Mouse (Mus musculus) Patski (cell line): ENCODE results near the gene Rxfp4. TPM values are rescaled to one million over a fixed set of nuclear protein-coding genes. Genes with fewer than 3 reads are reported as not detected.

Source experiments
- ATAC-seq: fragments of 100-300 bp; one replicate; pipeline ENCODE4 v1.8.0; 2021
- CTCF ChIA-PET: fragments of 350-600 bp; sonication (Branson Sonifier 250); formaldehyde crosslinking; loops from one replicate; lab custom pipeline; 2022; ENCODE audit warnings: inconsistent platforms; lab: Charles Lee
- POLR2A ChIA-PET: fragments of 350-600 bp; sonication (Branson Sonifier 250); formaldehyde crosslinking; loops from one replicate; lab custom pipeline; 2022; ENCODE audit warnings: antibody characterized with exemption, inconsistent platforms; lab: Charles Lee
- DNase-seq: peaks from one replicate; pipeline ENCODE4 v3.0.0-alpha.2; 2011; ENCODE audit warnings: low read depth, low spot score
- H3K27me3 ChIP-seq: fragments of 371-371 bp; one replicate; pipeline ENCODE4 v1.5.1; 2021
- CTCF ChIP-seq: fragments of 100-300 bp; IDR thresholded peaks from one replicate; pipeline ENCODE4 v1.5.1; 2021
- in situ Hi-C: fragments of 300-500 bp; cut with MboI; formaldehyde crosslinking; loops from 3 replicates; pipeline ENCODE4 v1.11.1; 2018; ENCODE audit warnings: low pct_unique_long_range_greater_than_20kb, mixed read lengths
- polyA plus RNA-seq: library from polyadenylated mRNA; unstranded; gene quantifications from one replicate; pipeline ENCODE4 v1.2.3, GENCODE M21; 2021

Gene Rxfp4
- polyA plus RNA-seq, 1 experiment from 2014 or later, result not detected

- in situ Hi-C loops, result no loop called here
- H3K27me3 ChIP-seq, result no peaks in the 10 kb centered on the region
- ChIA-PET CTCF (interaction anchor here (0.9 to 6.9 kb wide), 4 partner anchors 11 to 23 kb away, joined by 4 to 48 read pairs (median 16); no protein-coding TSS in a partner anchor), POLR2A (interaction anchor here (3.9 to 6.0 kb wide), 4 partner anchors 11 to 23 kb away, joined by 21 to 64 read pairs (median 36); no protein-coding TSS in a partner anchor)
- DNase-seq (no peak), ATAC-seq (no peak)
- TF ChIP-seq CTCF, result no peak
Measured at GRCm38 (mm10) chr3:88619113-88620097, 33.5 kb downstream of the Rxfp4 start.

GRCm38 (mm10) chr3:88618074-88618871, 34.7 kb downstream of the Rxfp4 start:
- in situ Hi-C loops, result no loop called here
- DNase-seq, result no peak
- no peak for TF ChIP-seq CTCF
- CTCF ChIA-PET, result interaction anchor here (1.3 to 6.9 kb wide), 3 partner anchors 12 to 24 kb away, joined by 4 to 48 read pairs (median 27); no protein-coding TSS in a partner anchor
- POLR2A ChIA-PET, result interaction anchor here (4.1 kb wide), 1 partner anchor 14 kb away, joined by 34 read pairs; no protein-coding TSS in a partner anchor
- ATAC-seq, result no peak
- H3K27me3 ChIP-seq, result no peaks in the 10 kb centered on the region

- POLR2A ChIA-PET, result interaction anchor here (0.9 to 4.1 kb wide), 5 partner anchors 15 to 25 kb away, joined by 3 to 34 read pairs (median 8); no protein-coding TSS in a partner anchor
- in situ Hi-C loops, result no loop called here
- CTCF ChIA-PET, result interaction anchor here (1.6 to 4.6 kb wide), 6 partner anchors 9 to 35 kb away, joined by 4 to 27 read pairs (median 12); no protein-coding TSS in a partner anchor
- ATAC-seq, result no peak
- no peaks in the 10 kb centered on the region for H3K27me3 ChIP-seq
- TF ChIP-seq CTCF, result no peak
- DNase-seq, result no peak
Measured at GRCm38 (mm10) chr3:88616951-88617500, 35.9 kb downstream of the Rxfp4 start.

GRCm38 (mm10) chr3:88615902-88616391, 37.0 kb downstream of the Rxfp4 start:
- POLR2A ChIA-PET, result interaction anchor here (0.6 to 4.1 kb wide), 6 partner anchors 16 to 44 kb away, joined by 3 to 34 read pairs (median 7); no protein-coding TSS in a partner anchor
- CTCF ChIA-PET, result interaction anchor here (1.6 to 4.6 kb wide), 6 partner anchors 8 to 36 kb away, joined by 4 to 27 read pairs (median 12); no protein-coding TSS in a partner anchor
- in situ Hi-C loops, result no loop called here
- H3K27me3 ChIP-seq, result no peaks in the 10 kb centered on the region
- DNase-seq (no peak), ATAC-seq (no peak)
- no peak for TF ChIP-seq CTCF

GRCm38 (mm10) chr3:88615117-88615516, 37.8 kb downstream of the Rxfp4 start:
- CTCF ChIA-PET, result interaction anchor here (1.1 to 4.6 kb wide), 5 partner anchors 9 to 23 kb away, joined by 3 to 27 read pairs (median 10); no protein-coding TSS in a partner anchor
- ATAC-seq, result no peak
- TF ChIP-seq CTCF, result no peak

GRCm38 (mm10) chr3:88614418-88614817, 38.5 kb downstream of the Rxfp4 start:
- no peak for ATAC-seq
- POLR2A ChIA-PET, result no interaction called here
- CTCF ChIA-PET, result interaction anchor here (1.1 to 1.3 kb wide), 2 partner anchors 10 to 18 kb away, joined by 3 read pairs; no protein-coding TSS in a partner anchor
- TF ChIP-seq CTCF, result no peak
- H3K27me3 ChIP-seq, result no peaks in the 10 kb centered on the region
- DNase-seq, result no peak
- in situ Hi-C loops, result no loop called here

More at GRCm38 (mm10) chr3:88615117-88615516, 37.8 kb downstream of the Rxfp4 start:
- DNase-seq, result no peak
- H3K27me3 ChIP-seq, result no peaks in the 10 kb centered on the region
- in situ Hi-C loops, result no loop called here
- POLR2A ChIA-PET, result interaction anchor here (4.1 kb wide), 1 partner anchor 17 kb away, joined by 34 read pairs; no protein-coding TSS in a partner anchor

GRCm38 (mm10) chr3:88609066-88609465, 43.9 kb downstream of the Rxfp4 start:
- DNase-seq (no peak), ATAC-seq (no peak)
- in situ Hi-C loops, result loop anchor here (5.0 to 10.0 kb wide), 3 partner anchors 33 to 148 kb away; partner anchors contain the start of gene Rab25
- POLR2A ChIA-PET, result interaction anchor here (1.0 to 4.7 kb wide), 2 partner anchors 12 to 28 kb away, joined by 4 to 37 read pairs; no protein-coding TSS in a partner anchor
- no peaks in the 10 kb centered on the region for H3K27me3 ChIP-seq
- CTCF ChIA-PET, result interaction anchor here (0.8 to 7.0 kb wide), 7 partner anchors 8 to 202 kb away, joined by 3 to 75 read pairs (median 4); no protein-coding TSS in a partner anchor
- TF ChIP-seq CTCF, result no peak

- H3K27me3 ChIP-seq, result no peaks in the 10 kb centered on the region
- ATAC-seq (peak; percentile 7), DNase-seq (no peak)
- POLR2A ChIA-PET, result interaction anchor here (0.6 to 4.7 kb wide), 8 partner anchors 13 to 53 kb away, joined by 3 to 37 read pairs (median 4); no protein-coding TSS in a partner anchor
- CTCF ChIA-PET, result interaction anchor here (0.7 to 7.0 kb wide), 26 partner anchors 9 to 110 kb away, joined by 3 to 75 read pairs (median 4); partner anchors contain the start of gene Rxfp4
- in situ Hi-C loops, result loop anchor here (5.0 to 10.0 kb wide), 3 partner anchors 35 to 150 kb away; partner anchors contain the start of gene Rab25
- no peak for TF ChIP-seq CTCF
Measured at GRCm38 (mm10) chr3:88607758-88608138, 45.2 kb downstream of the Rxfp4 start.
